Mouse (Mus musculus) embryonic stem cell, embryonic (primary cell): ENCODE data around the gene Ccdc167.

Experiments used
- CTCF ChIA-PET, 4 experiments: fragments of 300-600 bp in 2 of 4; fragments of 350-600 bp in 2 of 4; sonication (Branson Sonifier 250); formaldehyde crosslinking; loops; one replicate each; lab custom pipeline; 2022; ENCODE audit warnings: inconsistent platforms in 2 of 4; lab: Charles Lee
- POLR2A ChIA-PET, 4 experiments: fragments of 300-600 bp in 2 of 4; fragments of 350-600 bp in 2 of 4; sonication (Branson Sonifier 250); formaldehyde crosslinking; loops; one replicate each; lab custom pipeline; 2022; ENCODE audit warnings: antibody characterized with exemption in 4 of 4, inconsistent platforms in 1 of 4; lab: Charles Lee

Ccdc167 gene

DNA sequence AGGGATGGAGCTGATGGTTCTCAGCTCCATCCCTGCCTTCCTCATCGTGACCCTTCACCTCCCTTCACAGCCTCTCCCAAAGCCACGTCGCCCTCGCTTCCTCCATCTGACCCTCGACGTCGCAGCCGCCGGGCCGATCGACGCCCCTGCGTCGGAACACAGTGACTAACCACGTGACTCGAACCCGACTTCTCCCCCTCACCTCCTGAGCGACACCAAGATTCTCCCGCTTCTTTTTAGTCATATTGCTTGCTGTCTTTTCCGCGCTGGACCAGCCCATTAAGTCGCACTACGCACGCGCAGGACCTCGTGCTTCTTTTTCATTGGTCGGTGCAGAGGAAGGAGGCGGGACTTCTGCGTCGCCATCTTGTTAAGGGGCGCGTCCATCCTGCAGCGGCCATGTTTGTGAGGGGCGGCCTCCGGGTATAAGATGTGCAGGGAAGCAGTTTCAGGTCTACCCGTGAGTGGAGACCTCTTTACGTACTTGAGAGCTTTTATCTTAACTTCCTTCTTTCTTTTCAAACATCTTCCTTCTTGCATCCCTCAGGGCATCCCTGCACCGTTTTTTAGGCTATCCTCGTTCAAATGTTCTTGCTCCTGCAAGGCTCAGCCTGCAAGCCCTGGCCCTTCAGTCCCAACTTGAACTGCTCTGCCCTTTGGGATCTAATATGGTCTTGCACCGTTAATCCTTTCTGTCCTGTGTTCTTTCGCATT lies at the start of gene Ccdc167:
TSS of gene Ccdc167 (minus strand) at position 313 of the 714 bp plus-strand sequence.
- ChIA-PET CTCF (interaction anchor here in 2 of 4 experiments (0.7 to 1.6 kb wide), 2 partner anchors 11 to 22 kb away, joined by 3 to 10 read pairs; no protein-coding TSS in a partner anchor), POLR2A (interaction anchor here in 3 of 4 experiments (0.6 to 1.9 kb wide), 9 partner anchors 9 to 130 kb away, joined by 3 to 5 read pairs (median 4); no protein-coding TSS in a partner anchor)

GRCm38 (mm10) chr17:29765380-29765779 lies 48.5 kb upstream of the Ccdc167 start:
- POLR2A ChIA-PET: interaction anchor here in 1 of 4 experiments (0.7 kb wide), 1 partner anchor 119 kb away, joined by 3 read pairs; no protein-coding TSS in a partner anchor
- CTCF ChIA-PET: interaction anchor here in 1 of 4 experiments (4.3 kb wide), 1 partner anchor 116 kb away, joined by 56 read pairs; no protein-coding TSS in a partner anchor

- CTCF ChIA-PET: interaction anchor here (0.5 to 4.3 kb wide), 97 partner anchors 8 to 1083 kb away, joined by 3 to 56 read pairs (median 4); partner anchors contain the start of genes Gm17657 (in 1 of the 4), Mdga1 (in 1 of the 4) and Tbc1d22b (in 1 of the 4)
- POLR2A ChIA-PET: interaction anchor here in 3 of 4 experiments (0.6 to 2.3 kb wide), 16 partner anchors 12 to 124 kb away, joined by 3 to 5 read pairs (median 4); no protein-coding TSS in a partner anchor
Observed at GRCm38 (mm10) chr17:29762551-29762950, 45.7 kb upstream of the Ccdc167 start.

- CTCF ChIA-PET: interaction anchor here (0.5 to 4.3 kb wide), 91 partner anchors 8 to 1320 kb away, joined by 3 to 56 read pairs (median 4); partner anchors contain the start of genes Gm17657 (in 1 of the 4), Mdga1 (in 1 of the 4) and Tbc1d22b (in 1 of the 4)
- POLR2A ChIA-PET: interaction anchor here in 3 of 4 experiments (0.7 to 2.3 kb wide), 16 partner anchors 11 to 125 kb away, joined by 3 to 5 read pairs (median 4); no protein-coding TSS in a partner anchor
Observed at GRCm38 (mm10) chr17:29761938-29762337, 45.1 kb upstream of the Ccdc167 start.

DNA sequence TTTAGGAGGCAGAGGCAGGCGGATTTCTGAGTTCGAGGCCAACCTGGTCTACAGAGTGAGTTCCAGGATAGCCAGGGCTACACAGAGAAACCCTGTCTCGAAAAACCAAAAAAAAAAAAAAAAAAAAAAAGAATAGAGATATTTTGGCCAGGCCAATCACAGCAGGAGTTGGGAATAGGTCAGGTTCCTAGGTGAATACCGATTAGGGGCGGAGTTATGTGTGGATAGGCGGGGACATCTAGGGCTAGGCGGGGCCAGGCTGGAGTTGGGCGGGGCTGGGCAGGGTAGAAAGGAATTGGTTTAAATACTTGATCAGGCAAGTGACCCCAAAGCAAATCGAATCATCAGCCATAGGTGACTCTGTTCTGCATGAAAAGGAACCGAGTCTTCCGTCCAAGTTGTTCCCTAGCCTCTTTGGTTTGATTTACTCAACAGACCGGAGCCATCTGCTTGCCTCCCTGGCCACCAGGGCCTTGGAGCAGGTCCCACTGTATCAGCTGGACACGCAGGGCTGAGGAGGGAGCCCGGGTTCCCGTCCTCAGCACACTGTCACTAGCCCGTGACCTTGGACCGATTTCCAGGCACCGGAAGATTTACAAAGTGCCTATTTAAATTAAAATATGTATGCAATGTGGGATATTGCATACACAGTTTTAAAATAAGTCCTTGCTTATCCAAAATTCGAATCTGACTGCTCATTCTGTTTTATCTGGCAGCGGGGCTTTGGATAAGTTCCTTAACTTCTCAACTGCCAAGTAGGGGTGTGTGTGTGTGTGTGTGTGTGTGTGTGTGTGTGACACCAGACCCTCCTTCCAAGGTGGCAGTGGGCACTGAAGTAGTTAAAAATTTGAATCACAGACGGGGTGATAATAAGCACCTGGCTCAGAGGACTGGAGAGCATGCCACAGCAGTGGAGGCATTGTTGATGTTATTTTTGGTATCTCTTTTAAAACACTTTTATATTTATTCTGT lies 43.8 kb upstream of the Ccdc167 start:
- POLR2A ChIA-PET: interaction anchor here in 2 of 4 experiments (0.5 to 1.4 kb wide), 5 partner anchors 9 to 82 kb away, joined by 3 to 16 read pairs (median 4); no protein-coding TSS in a partner anchor
- CTCF ChIA-PET: interaction anchor here in 2 of 4 experiments (0.7 to 4.3 kb wide), 8 partner anchors 12 to 660 kb away, joined by 3 to 56 read pairs (median 8); no protein-coding TSS in a partner anchor

DNA sequence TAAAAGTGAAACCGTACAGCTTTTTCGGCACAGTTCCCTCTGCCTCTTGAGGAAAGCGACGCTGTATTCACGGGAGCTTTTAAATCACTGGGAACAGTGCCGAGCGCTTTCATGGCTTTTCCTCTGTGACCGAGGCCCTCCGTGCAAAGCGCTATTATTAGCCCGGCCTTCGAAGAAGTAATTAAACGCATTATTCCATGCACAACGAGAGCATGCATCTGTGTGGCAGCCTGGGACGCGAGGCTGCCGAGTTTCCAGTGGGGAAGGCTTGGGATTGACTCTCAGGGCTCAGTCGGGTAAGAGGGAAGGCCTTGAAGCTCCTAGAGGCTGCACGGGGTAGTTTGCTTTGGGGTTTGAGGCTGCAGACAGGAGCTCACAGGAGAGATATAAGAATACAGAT lies 43.1 kb upstream of the Ccdc167 start:
- ChIA-PET POLR2A (interaction anchor here in 2 of 4 experiments (0.5 to 1.5 kb wide), 10 partner anchors 8 to 222 kb away, joined by 3 to 16 read pairs (median 4); no protein-coding TSS in a partner anchor), CTCF (interaction anchor here in 3 of 4 experiments (0.6 to 3.2 kb wide), 9 partner anchors 13 to 1483 kb away, joined by 3 to 24 read pairs (median 3); no protein-coding TSS in a partner anchor)

DNA sequence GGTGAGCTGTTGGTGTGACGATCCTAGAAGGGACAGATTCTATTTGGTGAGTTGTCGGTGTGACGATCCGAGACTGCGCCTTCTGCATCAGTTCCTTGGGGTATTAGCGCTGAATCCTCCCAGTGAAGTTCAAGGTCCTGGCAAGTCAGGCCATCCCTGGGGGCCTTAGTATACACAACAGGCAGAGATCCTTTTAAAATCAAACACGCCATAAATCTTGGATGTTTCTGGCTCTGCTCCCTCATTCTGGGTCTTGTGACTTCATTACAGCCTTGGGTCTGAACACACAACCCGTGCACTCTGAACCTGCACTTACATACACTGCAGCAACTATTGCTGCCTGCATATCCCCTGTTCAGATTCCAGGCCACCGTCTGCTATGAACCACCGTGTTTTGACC lies 39.5 kb upstream of the Ccdc167 start:
- ChIA-PET CTCF (no interaction called here), POLR2A (interaction anchor here in 1 of 4 experiments (1.0 kb wide), 1 partner anchor 8 kb away, joined by 3 read pairs; no protein-coding TSS in a partner anchor)

GRCm38 (mm10) chr17:29754510-29754909 lies 37.7 kb upstream of the Ccdc167 start:
- ChIA-PET CTCF (interaction anchor here (0.6 to 2.0 kb wide), 20 partner anchors 8 to 473 kb away, joined by 3 to 12 read pairs (median 3); partner anchors contain the start of genes Gm28043 (in 1 of the 4) and Rnf8 (in 1 of the 4)), POLR2A (interaction anchor here in 1 of 4 experiments (1.1 kb wide), 1 partner anchor 44 kb away, joined by 3 read pairs; no protein-coding TSS in a partner anchor)

DNA sequence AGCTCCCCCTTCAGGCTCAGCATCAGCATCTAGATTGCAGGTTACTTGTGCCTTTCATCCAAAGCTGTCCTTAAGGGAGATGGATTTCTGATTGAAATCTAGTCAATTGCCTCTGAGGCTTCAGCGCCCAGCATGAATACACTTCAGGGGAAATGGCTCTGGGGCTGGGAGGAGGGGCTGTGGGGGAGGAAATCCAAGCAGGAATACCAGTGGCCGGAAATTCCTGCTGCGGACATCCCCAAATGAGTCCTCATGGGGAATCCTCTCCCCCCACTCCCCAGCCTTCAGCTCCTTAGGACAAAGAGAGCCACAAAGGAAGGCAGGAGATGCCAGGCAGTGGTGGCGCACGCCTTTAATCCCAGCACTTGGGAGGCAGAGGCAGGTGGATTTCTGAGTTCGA lies 30.6 kb upstream of the Ccdc167 start:
- CTCF ChIA-PET: interaction anchor here in 3 of 4 experiments (0.8 to 2.0 kb wide), 7 partner anchors 11 to 135 kb away, joined by 3 to 17 read pairs (median 4); no protein-coding TSS in a partner anchor
- POLR2A ChIA-PET: interaction anchor here in 3 of 4 experiments (0.8 to 1.2 kb wide), 6 partner anchors 10 to 133 kb away, joined by 3 to 5 read pairs (median 4); partner anchors contain the start of genes Gm28043 (in 1 of the 3) and Rnf8 (in 1 of the 3)

- POLR2A ChIA-PET: interaction anchor here in 3 of 4 experiments (0.6 to 1.3 kb wide), 3 partner anchors 10 to 48 kb away, joined by 3 to 4 read pairs (median 4); no protein-coding TSS in a partner anchor
- CTCF ChIA-PET: interaction anchor here (0.6 to 2.4 kb wide), 12 partner anchors 17 to 1231 kb away, joined by 3 to 7 read pairs (median 3); no protein-coding TSS in a partner anchor
Observed at GRCm38 (mm10) chr17:29737849-29738804, 21.3 kb upstream of the Ccdc167 start.

GRCm38 (mm10) chr17:29736448-29737014 lies 19.7 kb upstream of the Ccdc167 start:
- CTCF ChIA-PET: interaction anchor here (0.6 to 2.0 kb wide), 9 partner anchors 9 to 147 kb away, joined by 3 to 6 read pairs (median 4); no protein-coding TSS in a partner anchor
- POLR2A ChIA-PET: interaction anchor here in 2 of 4 experiments (0.5 to 1.1 kb wide), 5 partner anchors 10 to 958 kb away, joined by 3 to 4 read pairs (median 3); partner anchors contain the start of gene Cmtr1 (in 1 of the 2)

DNA sequence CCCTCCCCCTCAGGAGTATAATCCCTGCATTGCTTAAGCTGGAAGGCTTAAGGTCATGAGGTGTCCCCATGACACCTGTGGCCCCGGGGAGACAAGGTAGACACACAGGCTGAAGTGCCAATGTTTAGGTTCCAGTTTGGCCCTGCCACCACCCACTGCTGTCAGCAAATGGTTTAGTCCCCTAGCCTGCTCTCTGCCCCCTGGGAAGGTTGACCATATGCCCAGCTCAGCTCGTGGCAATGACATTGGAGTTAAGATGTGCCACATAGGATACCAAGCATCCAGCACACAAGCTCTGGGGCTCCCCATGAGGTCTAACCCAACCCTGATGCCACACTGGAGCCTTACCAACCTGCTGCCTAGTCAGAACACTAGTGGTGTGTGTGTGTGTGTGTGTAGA lies 15.7 kb upstream of the Ccdc167 start:
- ChIA-PET POLR2A (interaction anchor here in 1 of 4 experiments (0.6 kb wide), 1 partner anchor 40 kb away, joined by 3 read pairs; no protein-coding TSS in a partner anchor), CTCF (interaction anchor here in 1 of 4 experiments (0.6 kb wide), 1 partner anchor 93 kb away, joined by 3 read pairs; no protein-coding TSS in a partner anchor)

- CTCF ChIA-PET: interaction anchor here (0.6 to 1.8 kb wide), 5 partner anchors 23 to 126 kb away, joined by 3 to 8 read pairs (median 4); no protein-coding TSS in a partner anchor
- POLR2A ChIA-PET: interaction anchor here in 1 of 4 experiments (0.6 kb wide), 2 partner anchors 40 to 86 kb away, joined by 3 to 4 read pairs; no protein-coding TSS in a partner anchor
Observed at GRCm38 (mm10) chr17:29731953-29732325, 15.1 kb upstream of the Ccdc167 start.

DNA sequence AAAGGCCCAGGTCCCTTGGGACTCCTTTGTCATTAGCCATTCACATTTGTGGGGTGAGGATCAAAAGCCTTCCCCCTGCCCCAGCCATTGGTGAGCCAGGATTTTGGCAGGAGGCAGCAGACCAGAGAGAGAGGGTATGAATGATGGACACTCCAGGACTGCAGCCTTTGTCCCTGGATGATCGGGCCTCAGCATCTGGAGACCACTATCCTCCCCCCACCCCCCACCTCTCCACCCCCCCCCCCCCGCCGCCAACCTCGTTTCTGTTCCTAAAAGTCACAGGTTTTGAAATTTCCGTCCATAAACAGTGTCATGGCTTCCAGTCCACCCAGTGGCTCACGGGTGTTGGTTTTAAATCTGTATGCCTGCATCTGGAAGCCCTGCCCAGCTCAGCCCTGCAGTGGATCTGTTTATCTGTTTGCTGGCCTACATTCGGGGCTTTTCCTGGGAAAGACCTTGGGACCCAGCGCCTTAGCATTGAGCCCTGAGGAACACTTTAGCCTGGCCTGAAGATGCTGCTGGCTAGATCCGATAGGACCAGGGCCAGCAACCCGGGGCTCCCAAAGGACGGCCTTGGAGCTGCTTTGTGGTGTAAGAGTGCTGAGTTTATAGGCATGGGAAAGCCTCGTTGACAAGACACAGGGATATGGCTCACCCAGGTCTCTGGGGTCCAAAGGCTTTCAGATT lies 14.6 kb upstream of the Ccdc167 start:
- POLR2A ChIA-PET: interaction anchor here in 1 of 4 experiments (0.6 to 1.1 kb wide), 3 partner anchors 19 to 86 kb away, joined by 3 to 4 read pairs (median 4); no protein-coding TSS in a partner anchor
- CTCF ChIA-PET: interaction anchor here (0.9 to 1.8 kb wide), 4 partner anchors 23 to 127 kb away, joined by 3 to 8 read pairs (median 4); no protein-coding TSS in a partner anchor
